Mouse (Mus musculus) erythroblast, embryonic 14.5 days (primary cell): ENCODE measurements around the gene Pdcl2.

ENCODE experiments used
- GATA1 ChIP-seq: IDR thresholded peaks from 2 replicates; pipeline ENCODE4 v1.6.1; 2012; ENCODE audit warnings: low read length, inconsistent platforms, mixed read lengths
- TAL1 ChIP-seq: IDR thresholded peaks from 3 replicates; pipeline ENCODE4 v1.6.1; 2012; ENCODE audit warnings: low read length, inconsistent platforms, mixed read lengths

DNA sequence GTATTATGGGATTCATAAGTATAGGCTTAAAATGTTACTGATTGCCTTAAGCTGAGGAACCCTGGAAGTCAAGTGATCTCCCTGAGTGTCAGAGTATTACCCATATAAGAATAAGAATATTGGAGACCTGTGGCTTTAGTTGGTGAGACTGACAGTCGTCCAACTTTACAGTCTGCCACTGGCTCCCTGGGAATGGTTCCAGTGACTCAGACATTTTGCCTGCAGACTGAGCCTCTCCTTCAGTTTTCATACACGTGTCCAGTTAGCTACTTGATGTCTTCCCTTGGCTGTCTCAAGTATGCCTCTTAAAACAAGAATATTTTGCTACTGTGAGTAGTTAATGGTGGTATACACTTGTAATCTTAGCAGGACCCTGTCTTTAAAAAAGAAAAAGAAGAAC lies 22.8 kb downstream of the Pdcl2 start:
- TF ChIP-seq TAL1 (no peak), GATA1 (no peak)
